ENCODE assay signal across 26 mouse cellular contexts in genomic region chr5:137172591-137172990, GRCm38 (mm10). TPM values are rescaled to one million over a fixed set of nuclear protein-coding genes. Genes with fewer than 3 reads are reported as not detected.
A peak's percentile ranks its signal among the peaks of the same experiment; 100 is the strongest.
DNase-seq lines count a peak whose midpoint lies in the region; ATAC-seq and TF ChIP-seq lines count a peak whose summit lies in the region.
"Had no signal": no experiment of that assay in that cellular context is flagged by ENCODE, and none has a peak within 500 bp of the region (broad histone marks: within the 10 kb centered on the region; RNA-seq: fewer than 3 reads in every experiment).

No protein-coding gene starts in this region.

- no peaks in the 10 kb centered on the region for H3K27me3 ChIP-seq in intestine, embryonic 14.5 days (replicated peaks; ENCODE audit: control insufficient read depth, insufficient read depth, low read length)
- H3K27me3 ChIP-seq in intestine, embryonic 15.5 days (replicated peaks): no peaks in the 10 kb centered on the region
- H3K27me3 ChIP-seq in stomach, postnatal 0 days (ENCODE audit: control insufficient read depth, insufficient read depth, low read length): no peaks in the 10 kb centered on the region
- H3K27me3 ChIP-seq in lung, postnatal 0 days (replicated peaks; ENCODE audit: insufficient read depth, low read length): no peaks in the 10 kb centered on the region
- H3K27me3 ChIP-seq: embryonic facial prominence, embryonic 12.5 days had no signal

- no peak for TF ChIP-seq EP300 in stomach, postnatal 0 days (optimal IDR thresholded peaks at IDR 0.05)
- no peak for TF ChIP-seq EP300 in lung, postnatal 0 days (IDR thresholded peaks at IDR 0.05)

- no peak overlapping the region for H3K9ac ChIP-seq in intestine, embryonic 14.5 days (ENCODE audit: low read length)
- H3K9ac ChIP-seq in intestine, embryonic 15.5 days: no peak overlapping the region
- no peak overlapping the region for H3K9ac ChIP-seq in stomach, postnatal 0 days (ENCODE audit: low read length)
- H3K9ac ChIP-seq in lung, postnatal 0 days (replicated peaks; ENCODE audit: low read depth): no peak overlapping the region
- H3K9ac ChIP-seq: embryonic facial prominence, embryonic 12.5 days; forebrain, embryonic 13.5 days had no signal

- no peak overlapping the region for H3K4me3 ChIP-seq in intestine, embryonic 14.5 days (ENCODE audit: low read depth, low read length)
- H3K4me3 ChIP-seq in intestine, embryonic 15.5 days (replicated peaks): no peak overlapping the region
- H3K4me3 ChIP-seq in stomach, postnatal 0 days (ENCODE audit: low read depth, low read length): no peak overlapping the region
- no peak overlapping the region for H3K4me3 ChIP-seq in lung, postnatal 0 days (ENCODE audit: low read depth, low read length)
- H3K4me3 ChIP-seq: embryonic facial prominence, embryonic 10.5 days; embryonic facial prominence, embryonic 12.5 days; forebrain, embryonic 13.5 days had no signal

- peak; percentile 45 for DNase-seq in intestine, embryonic 14.5 days (ENCODE audit: low spot score)
- DNase-seq in R1 (ENCODE audit: low read depth, low spot score): peak; percentile 71
- no peak for DNase-seq in stomach, postnatal 0 days (ENCODE audit: low spot score)
- DNase-seq in lung, postnatal 0 days (ENCODE audit: low spot score): no peak
- DNase-seq in kidney, postnatal 14 days: no peak
- DNase-seq: adrenal gland, adult 8-10 months; adrenal gland, postnatal 14 days; adrenal gland, postnatal 36 days; B cell, adult 2 months; cerebellum, adult 11-12 months; cerebellum, adult 2 months; cerebellum, adult 9-10 months; cerebellum, postnatal 10 days; cerebellum, postnatal 25 days had no signal

- TF ChIP-seq CTCF in stomach, postnatal 0 days (IDR thresholded peaks at IDR 0.05; ENCODE audit: low read depth): no peak
- TF ChIP-seq CTCF in lung, postnatal 0 days (IDR thresholded peaks at IDR 0.05): no peak

- no peak for ATAC-seq in intestine, embryonic 14.5 days (replicated peaks; ENCODE audit: low FRiP score, low TSS enrichment, low read depth)
- ATAC-seq in intestine, embryonic 15.5 days: no peak
- ATAC-seq in stomach, postnatal 0 days (ENCODE audit: low FRiP score, low TSS enrichment): peak; percentile 10; the same call in 1 of the 2 replicates
- ATAC-seq in lung, postnatal 0 days: no peak
- ATAC-seq: activated CD4-positive, CD25-positive, alpha-beta regulatory T cell, adult 4 months; CD4-positive, CD25-positive, alpha-beta regulatory T cell, adult 4 months; forebrain, embryonic 13.5 days; forebrain, embryonic 16.5 days; Patski had no signal

- no peaks in the 10 kb centered on the region for H3K36me3 ChIP-seq in intestine, embryonic 14.5 days (ENCODE audit: control insufficient read depth, insufficient read depth, low read length)
- H3K36me3 ChIP-seq in intestine, embryonic 15.5 days: no peaks in the 10 kb centered on the region
- no peaks in the 10 kb centered on the region for H3K36me3 ChIP-seq in stomach, postnatal 0 days (ENCODE audit: control insufficient read depth, insufficient read depth, low read length)
- H3K36me3 ChIP-seq in lung, postnatal 0 days (ENCODE audit: insufficient read depth, low read length): no peaks in the 10 kb centered on the region
- H3K36me3 ChIP-seq: embryonic facial prominence, embryonic 10.5 days; embryonic facial prominence, embryonic 12.5 days; G1E had no signal

- no peaks in the 10 kb centered on the region for H3K9me3 ChIP-seq in intestine, embryonic 14.5 days (ENCODE audit: control insufficient read depth, low read length)
- H3K9me3 ChIP-seq in intestine, embryonic 15.5 days: no peaks in the 10 kb centered on the region
- no peaks in the 10 kb centered on the region for H3K9me3 ChIP-seq in stomach, postnatal 0 days (ENCODE audit: control insufficient read depth, low read length)
- no peaks in the 10 kb centered on the region for H3K9me3 ChIP-seq in lung, postnatal 0 days (ENCODE audit: low read length)
- H3K9me3 ChIP-seq: embryonic facial prominence, embryonic 10.5 days; embryonic facial prominence, embryonic 12.5 days; forebrain, embryonic 13.5 days; G1E had no signal

- H3K4me2 ChIP-seq in intestine, embryonic 14.5 days (ENCODE audit: low read length): no peak overlapping the region
- no peak overlapping the region for H3K4me2 ChIP-seq in intestine, embryonic 15.5 days (replicated peaks)
- no peak overlapping the region for H3K4me2 ChIP-seq in stomach, postnatal 0 days (replicated peaks; ENCODE audit: low read depth)
- no peak overlapping the region for H3K4me2 ChIP-seq in lung, postnatal 0 days (replicated peaks; ENCODE audit: low read depth, low read length)
- H3K4me2 ChIP-seq: embryonic facial prominence, embryonic 12.5 days; forebrain, embryonic 13.5 days had no signal

- H3K27ac ChIP-seq in intestine, embryonic 14.5 days (ENCODE audit: low read depth): no peak overlapping the region
- no peak overlapping the region for H3K27ac ChIP-seq in intestine, embryonic 15.5 days
- H3K27ac ChIP-seq in stomach, postnatal 0 days (replicated peaks): no peak overlapping the region
- no peak overlapping the region for H3K27ac ChIP-seq in lung, postnatal 0 days (ENCODE audit: low read length)
- H3K27ac ChIP-seq: embryonic facial prominence, embryonic 10.5 days; embryonic facial prominence, embryonic 12.5 days; forebrain, embryonic 13.5 days had no signal

- WGBS in intestine, embryonic 14.5 days: 29% methylated on average over 1 of the region's 1 CpGs
- 13% methylated on average over 1 of the region's 1 CpGs for WGBS in intestine, embryonic 15.5 days
- WGBS in stomach, postnatal 0 days: 21% methylated on average over 1 of the region's 1 CpGs
- 0% methylated on average over 1 of the region's 1 CpGs for WGBS in lung, postnatal 0 days

- no peaks in the 10 kb centered on the region for H3K4me1 ChIP-seq in intestine, embryonic 14.5 days (replicated peaks; ENCODE audit: control insufficient read depth, insufficient read depth, low read length)
- no peaks in the 10 kb centered on the region for H3K4me1 ChIP-seq in intestine, embryonic 15.5 days (replicated peaks)
- H3K4me1 ChIP-seq in stomach, postnatal 0 days (replicated peaks; ENCODE audit: control insufficient read depth, insufficient read depth): no peaks in the 10 kb centered on the region
- H3K4me1 ChIP-seq in lung, postnatal 0 days (ENCODE audit: insufficient read depth, low read depth, low read length): no peaks in the 10 kb centered on the region
- H3K4me1 ChIP-seq: embryonic facial prominence, embryonic 12.5 days; forebrain, embryonic 13.5 days had no signal

RNA-seq across cellular contexts. Expression of gene Muc3, which starts 23.5 kb away (rescaled TPM):
- 0.81 and 1.3 TPM in 2 replicates for polyA plus RNA-seq in intestine, embryonic 14.5 days (2014; fragmentation: Nextera tagmentation; extraction: Ambion mirVana)
- 3.8 and 4.6 TPM in 2 replicates for polyA plus RNA-seq in intestine, embryonic 15.5 days (2015; fragmentation: Nextera tagmentation; extraction: Ambion mirVana)
- polyA plus RNA-seq in stomach, postnatal 0 days (2015; fragmentation: Nextera tagmentation; extraction: Ambion mirVana): 0.68 and 0.75 TPM in 2 replicates
- not detected in 2 replicates for polyA plus RNA-seq in lung, postnatal 0 days (2015; fragmentation: Nextera tagmentation; extraction: Ambion mirVana)
- polyA plus RNA-seq: CD4-positive, CD25-positive, alpha-beta regulatory T cell, adult 4 months; cerebellum, adult 2 months; cortical plate, adult 2 months; embryonic facial prominence, embryonic 10.5 days; embryonic facial prominence, embryonic 12.5 days; embryonic facial prominence, embryonic 14.5 days; forebrain, embryonic 11.5 days; forebrain, embryonic 13.5 days; forebrain, embryonic 16.5 days; G1E; Patski had no signal

RNA-seq across cellular contexts. Expression of gene Muc3a, which starts 39.6 kb away (rescaled TPM):
- polyA plus RNA-seq in intestine, embryonic 14.5 days (2014; fragmentation: Nextera tagmentation; extraction: Ambion mirVana): 2.2 and 2.4 TPM in 2 replicates
- polyA plus RNA-seq in intestine, embryonic 15.5 days (2015; fragmentation: Nextera tagmentation; extraction: Ambion mirVana): 15.3 and 15.4 TPM in 2 replicates
- 0.05 and 0.10 TPM in 2 replicates for polyA plus RNA-seq in stomach, postnatal 0 days (2015; fragmentation: Nextera tagmentation; extraction: Ambion mirVana)
- polyA plus RNA-seq in lung, postnatal 0 days (2015; fragmentation: Nextera tagmentation; extraction: Ambion mirVana): not detected in 2 replicates
- polyA plus RNA-seq: embryonic facial prominence, embryonic 10.5 days; forebrain, embryonic 11.5 days; forebrain, embryonic 13.5 days; forebrain, embryonic 16.5 days; G1E; Patski had no signal

RNA-seq across cellular contexts. Expression of gene Trim56, which starts 56.6 kb away (rescaled TPM):
- polyA plus RNA-seq in intestine, embryonic 14.5 days (2014; fragmentation: Nextera tagmentation; extraction: Ambion mirVana): 8.5 and 9.7 TPM in 2 replicates
- 7.5 and 8.4 TPM in 2 replicates for polyA plus RNA-seq in intestine, embryonic 15.5 days (2015; fragmentation: Nextera tagmentation; extraction: Ambion mirVana)
- polyA plus RNA-seq in stomach, postnatal 0 days (2015; fragmentation: Nextera tagmentation; extraction: Ambion mirVana): 4.4 and 4.5 TPM in 2 replicates
- polyA plus RNA-seq in lung, postnatal 0 days (2015; fragmentation: Nextera tagmentation; extraction: Ambion mirVana): 13.4 and 16.4 TPM in 2 replicates

Comparison
In these comparisons a context has a peak if more than half of its experiments do, and no peak if none do; other contexts are left out.
1. DNase-seq: peak in intestine, embryonic 14.5 days (single experiment) and R1 (single experiment); none in stomach, postnatal 0 days (single experiment), lung, postnatal 0 days (single experiment) and kidney, postnatal 14 days (single experiment).